Mouse (Mus musculus): ENCODE data around the gene Spata13.

Spata13 gene

GRCm38 (mm10) chr14:60751581-60751980, 117.8 kb downstream of the Spata13 start:
- peak; percentile 47 for DNase-seq (ENCODE audit: low read depth, low spot score)

DNA sequence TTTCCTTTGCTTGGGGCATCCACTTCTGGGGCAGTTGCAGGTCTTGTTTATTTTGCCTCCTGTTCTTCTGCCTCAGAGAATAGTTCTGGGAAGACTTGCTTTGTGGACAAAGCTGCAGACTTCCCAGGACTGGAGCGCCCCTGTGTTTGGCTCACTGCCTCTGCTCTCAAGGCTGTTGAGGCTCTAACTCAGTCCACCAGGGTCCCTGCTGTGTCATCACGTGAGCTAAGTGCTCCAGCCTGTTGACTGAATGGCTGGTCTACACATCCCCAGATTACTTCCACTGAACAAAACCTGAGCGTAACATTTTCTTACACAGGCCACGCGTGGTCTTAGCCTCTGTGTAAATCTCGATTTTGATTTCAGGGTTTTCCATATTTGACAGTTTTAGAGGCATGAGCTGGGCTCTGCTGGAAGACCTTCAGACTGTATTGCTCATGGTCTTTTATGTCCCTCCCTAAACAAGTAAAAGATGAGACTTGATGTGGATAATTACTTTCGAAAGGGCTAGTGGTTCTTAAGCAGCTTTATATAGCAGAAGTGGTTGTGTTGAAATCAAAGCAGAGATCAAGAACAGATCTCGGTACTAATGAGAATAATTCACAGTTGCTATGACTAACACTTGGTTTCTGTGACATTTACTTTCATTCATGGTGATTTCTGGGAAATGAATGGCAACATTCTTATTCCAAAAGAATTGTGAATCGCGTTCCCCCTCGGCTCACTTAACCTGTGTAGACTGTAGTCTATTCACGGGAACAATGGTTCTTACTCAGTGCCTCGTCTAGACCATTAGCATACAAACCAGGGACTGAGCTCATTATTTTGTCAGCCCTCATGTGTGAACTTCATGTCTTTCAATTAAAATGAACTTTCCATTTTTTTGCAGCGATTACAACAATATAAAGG, 119.3 kb downstream of the Spata13 start:
- DNase-seq (ENCODE audit: low read depth, low spot score) = peak; percentile 64

DNA sequence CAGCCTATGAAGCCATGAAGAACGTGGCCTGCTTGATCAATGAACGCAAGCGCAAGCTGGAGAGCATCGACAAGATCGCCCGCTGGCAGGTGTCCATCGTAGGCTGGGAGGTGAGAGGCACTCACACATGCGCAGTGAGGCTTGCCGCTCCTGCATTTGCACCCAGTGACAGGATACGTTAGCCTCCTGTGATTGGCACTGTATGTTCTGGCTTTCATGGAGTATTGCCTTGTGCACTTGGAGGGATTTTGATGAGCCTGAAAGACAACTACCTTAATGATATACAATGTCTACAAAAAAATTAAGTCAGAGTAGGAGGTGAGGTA, 120.0 kb downstream of the Spata13 start:
- peak; percentile 34 for DNase-seq (ENCODE audit: low read depth, low spot score)

DNA sequence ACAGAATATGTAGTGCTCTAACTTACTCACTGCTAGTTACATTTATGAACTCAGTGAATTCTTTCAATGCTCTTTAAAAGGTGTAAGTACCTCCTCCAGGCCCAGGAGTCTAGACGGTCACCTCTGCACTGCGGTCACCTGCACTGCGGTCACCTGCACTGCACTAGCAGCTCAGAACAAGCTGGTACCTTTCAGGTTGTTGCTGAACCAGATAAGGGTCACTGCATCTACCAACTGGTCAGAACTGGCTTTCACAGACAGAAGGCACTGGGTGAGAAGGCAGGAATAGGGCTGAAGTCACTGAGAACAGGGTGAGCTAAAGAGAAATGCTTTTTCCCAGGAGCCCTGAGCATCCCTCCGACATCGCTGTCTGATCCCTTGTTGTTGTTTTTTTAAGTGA, 120.9 kb downstream of the Spata13 start:
- no peak for DNase-seq (ENCODE audit: low read depth, low spot score)

- no peak for DNase-seq (ENCODE audit: low read depth, low spot score)
Observed at GRCm38 (mm10) chr14:60756271-60756670, 122.5 kb downstream of the Spata13 start.

DNA sequence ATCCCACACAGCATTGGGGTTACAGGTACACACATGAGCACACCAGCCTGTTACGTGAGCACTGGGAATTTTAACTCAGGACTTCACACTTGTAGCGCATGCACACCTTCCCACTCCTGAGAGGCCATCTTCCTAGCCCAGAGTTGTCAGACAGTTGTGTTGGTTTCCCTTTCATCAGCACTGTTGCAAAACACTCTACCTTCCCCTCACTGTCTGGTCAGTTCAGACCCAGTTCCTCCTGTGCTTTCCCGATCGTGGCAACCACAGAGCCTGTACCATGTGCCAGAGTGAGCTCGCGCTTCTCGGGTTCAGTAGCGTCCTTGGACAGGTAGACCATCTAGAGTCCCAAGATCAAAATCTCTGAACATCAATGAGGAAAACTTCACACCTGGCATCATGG, 123.5 kb downstream of the Spata13 start:
- DNase-seq (ENCODE audit: low read depth, low spot score) = no peak

- DNase-seq (ENCODE audit: low read depth, low spot score) = no peak
Observed at GRCm38 (mm10) chr14:60757722-60758121, 123.9 kb downstream of the Spata13 start.

DNA sequence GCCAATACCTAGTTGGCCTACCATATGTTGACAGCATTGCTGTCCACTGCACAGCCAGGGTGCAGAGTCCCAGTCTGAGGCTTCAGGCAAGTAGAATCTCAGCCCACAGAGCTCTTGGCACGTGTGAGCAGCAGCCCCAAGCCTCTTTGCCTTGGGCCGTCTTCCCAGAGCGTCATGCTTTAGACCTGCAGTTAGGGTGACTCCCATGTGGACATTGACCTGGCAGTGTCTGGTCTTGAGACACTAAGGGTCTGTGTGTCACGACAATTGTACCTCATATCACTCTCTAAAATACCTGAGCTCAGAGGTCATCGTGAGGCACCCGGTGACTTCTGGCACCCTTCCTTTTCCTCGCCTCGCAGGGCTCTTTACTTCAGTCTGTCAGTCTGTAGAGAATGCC, 125.3 kb downstream of the Spata13 start:
- DNase-seq (ENCODE audit: low read depth, low spot score) = no peak

DNA sequence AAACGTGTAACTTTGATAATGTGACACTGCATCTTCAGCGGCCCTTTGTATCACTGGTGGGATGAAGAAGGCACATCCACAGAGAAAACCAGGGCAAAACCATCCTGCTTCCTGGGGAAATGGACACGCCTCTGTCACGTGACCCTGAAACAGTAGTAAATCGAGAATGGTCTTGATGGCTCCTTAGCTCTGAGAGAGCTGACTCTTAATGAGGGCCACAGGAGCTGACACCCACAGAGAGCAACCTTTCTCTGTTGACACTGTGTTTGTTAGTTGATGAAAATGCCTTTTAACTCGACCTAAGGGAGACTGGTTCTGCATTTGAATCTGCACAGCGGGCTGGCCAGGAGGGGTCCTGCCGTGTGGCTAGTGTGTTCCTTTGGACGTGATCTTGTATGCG, 128.0 kb downstream of the Spata13 start:
- DNase-seq (ENCODE audit: low read depth, low spot score) = peak; percentile 82

GRCm38 (mm10) chr14:60762754-60763153, 129.0 kb downstream of the Spata13 start:
- DNase-seq (ENCODE audit: low read depth, low spot score) = no peak

DNA sequence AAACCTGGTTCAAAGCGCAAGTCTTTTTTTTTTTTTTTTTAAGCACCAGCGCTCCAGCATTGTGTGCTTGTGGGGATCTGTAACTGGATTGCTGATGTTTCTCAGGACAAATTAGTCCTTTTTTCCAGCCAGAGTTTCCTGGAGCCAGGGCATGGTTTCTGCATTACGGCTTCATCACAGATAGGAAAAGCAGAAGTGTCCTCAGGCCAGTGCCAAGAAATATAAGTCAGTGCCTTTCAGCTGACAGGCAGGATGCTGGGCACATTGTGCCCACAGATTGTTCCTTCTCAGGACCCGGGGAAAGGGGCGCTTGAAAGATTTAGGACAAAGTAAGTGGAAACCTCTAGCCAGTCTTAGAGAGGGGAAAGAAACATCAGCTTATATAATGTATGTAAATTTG, 129.9 kb downstream of the Spata13 start:
- DNase-seq (ENCODE audit: low read depth, low spot score) = no peak

DNA sequence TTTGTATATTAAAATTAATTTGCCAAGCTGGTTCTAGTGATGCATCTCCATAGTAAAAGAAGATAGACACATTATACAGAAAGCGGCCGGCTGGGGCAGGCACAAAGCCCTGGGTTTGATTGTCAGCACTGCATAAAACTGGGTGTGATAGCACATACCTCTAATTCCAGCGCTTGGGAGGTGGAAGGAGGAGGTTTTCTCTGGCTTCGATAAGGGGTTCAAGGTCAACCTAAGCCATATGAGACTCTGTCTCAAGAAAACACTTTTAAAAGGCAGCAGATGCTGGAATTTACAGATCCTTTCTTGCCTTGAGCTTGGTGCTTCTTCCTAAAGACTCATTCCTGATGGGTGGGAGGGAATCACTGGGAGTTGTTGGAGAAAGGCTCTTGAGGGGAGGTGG, 130.7 kb downstream of the Spata13 start:
- DNase-seq (ENCODE audit: low read depth, low spot score) = peak; percentile 94

- peak; percentile 55 for DNase-seq (ENCODE audit: low read depth, low spot score)
Observed at GRCm38 (mm10) chr14:60765025-60765424, 131.2 kb downstream of the Spata13 start.

GRCm38 (mm10) chr14:60767884-60768283, 134.1 kb downstream of the Spata13 start, which contains the start of gene C1qtnf9:
Gene C1qtnf9 (plus strand): TSS chr14:60768134.
- DNase-seq (ENCODE audit: low read depth, low spot score) = no peak

- peak; percentile 64 for DNase-seq (ENCODE audit: low read depth, low spot score)
Observed at GRCm38 (mm10) chr14:60769340-60769739, 135.5 kb downstream of the Spata13 start.

GRCm38 (mm10) chr14:60770594-60770993, 136.8 kb downstream of the Spata13 start:
- DNase-seq (ENCODE audit: low read depth, low spot score) = no peak

GRCm38 (mm10) chr14:60771057-60771456, 137.3 kb downstream of the Spata13 start:
- DNase-seq (ENCODE audit: low read depth, low spot score) = peak; percentile 73

- peak; percentile 52 for DNase-seq (ENCODE audit: low read depth, low spot score)
Observed at GRCm38 (mm10) chr14:60773476-60773875, 139.7 kb downstream of the Spata13 start.

GRCm38 (mm10) chr14:60776521-60776920, 142.7 kb downstream of the Spata13 start:
- no peak for DNase-seq (ENCODE audit: low read depth, low spot score)

DNA sequence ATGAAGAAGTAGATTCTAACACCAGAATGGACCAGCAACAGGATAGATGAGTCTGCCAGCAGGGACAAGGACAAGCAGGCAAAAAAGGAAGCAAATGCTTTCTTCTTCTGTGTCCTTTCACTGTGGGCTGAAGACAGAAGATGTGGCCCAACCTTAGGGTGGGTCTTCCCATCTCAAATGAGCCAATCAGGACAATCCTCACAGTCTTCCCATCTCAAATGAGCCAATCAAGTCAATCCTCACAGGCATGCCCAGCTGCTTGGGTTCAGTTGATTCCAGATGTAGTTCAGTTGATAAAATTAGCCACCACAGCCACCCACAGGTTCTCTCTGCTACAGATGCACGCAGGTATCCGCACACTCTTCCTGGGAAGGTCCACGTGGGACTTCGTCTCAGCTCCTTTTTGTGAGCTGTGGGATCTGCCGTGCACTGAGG, 143.7 kb downstream of the Spata13 start:
- peak; percentile 81 for DNase-seq (ENCODE audit: low read depth, low spot score)

GRCm38 (mm10) chr14:60779198-60779597, 145.4 kb downstream of the Spata13 start:
- DNase-seq (ENCODE audit: low read depth, low spot score) = no peak

GRCm38 (mm10) chr14:60782121-60782656, 148.4 kb downstream of the Spata13 start:
- DNase-seq (ENCODE audit: low read depth, low spot score) = no peak

DNA sequence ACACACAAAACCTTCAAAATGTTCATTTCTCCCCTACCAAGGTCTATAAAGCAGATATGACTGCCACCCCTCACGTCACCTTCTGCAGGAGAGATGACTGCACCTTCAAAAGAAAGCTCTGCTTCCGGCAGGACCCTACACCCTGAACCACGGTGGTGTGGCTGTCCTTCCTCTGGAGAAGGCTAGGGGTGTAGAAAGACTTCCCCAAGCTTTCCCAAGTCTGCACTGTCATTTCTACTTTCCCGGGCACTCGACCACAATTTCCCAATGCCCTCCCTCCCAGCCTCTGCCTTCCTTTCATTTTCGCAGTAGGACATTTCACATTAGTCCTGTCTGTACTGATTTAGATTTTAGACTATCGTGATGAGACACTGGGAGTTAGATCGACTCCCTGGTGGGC, 149.4 kb downstream of the Spata13 start:
- DNase-seq (ENCODE audit: low read depth, low spot score) = no peak

Measured in R1 (cell line).